ENCODE assay signal across 16 mouse cellular contexts in the genomic region with DNA sequence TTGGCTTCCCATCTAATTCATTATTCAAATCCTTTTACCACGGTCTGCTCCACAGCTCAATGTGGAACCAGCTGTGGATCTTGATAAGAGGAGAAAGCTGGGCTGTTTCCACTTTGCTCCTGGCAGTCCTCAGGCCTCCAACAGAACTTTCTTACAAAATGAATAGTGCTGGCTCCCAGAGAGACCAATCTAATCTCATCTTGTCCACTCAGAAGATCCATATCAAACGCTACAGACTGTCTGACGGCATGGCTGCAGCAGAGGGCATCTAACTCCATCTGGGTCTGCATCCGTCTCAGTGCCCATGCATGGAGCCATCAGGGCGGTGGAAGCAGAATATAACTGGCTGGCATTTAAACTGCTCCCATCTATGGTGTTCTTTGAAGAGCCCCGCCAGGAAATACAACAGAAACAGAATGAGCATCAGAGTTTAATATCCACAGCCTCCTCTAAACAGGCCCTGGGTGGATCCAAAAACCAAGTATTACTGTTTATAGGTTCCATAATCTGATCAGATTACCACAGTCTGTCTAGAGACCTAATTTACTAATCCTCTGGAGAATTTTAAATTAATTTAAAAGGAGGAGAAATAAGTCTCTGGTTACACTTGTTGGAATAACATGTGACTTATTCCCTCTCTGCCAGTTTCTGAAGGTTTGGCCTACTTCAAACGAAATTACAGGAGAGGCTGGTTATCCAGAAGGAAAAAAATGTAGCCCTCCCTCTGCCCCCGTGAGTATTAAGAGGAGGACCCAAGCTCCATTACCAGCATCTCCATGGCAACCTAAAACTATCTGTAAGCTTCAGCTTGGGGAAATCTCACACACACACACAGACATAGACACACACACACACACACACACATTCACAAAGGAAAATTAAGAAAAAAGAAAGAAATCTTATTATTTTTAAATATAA.
DNase-seq lines count a peak whose midpoint lies in the region; ATAC-seq and TF ChIP-seq lines count a peak whose summit lies in the region.
"Had no signal": no experiment of that assay in that cellular context is flagged by ENCODE, and none has a peak within 500 bp of the region (broad histone marks: within the 10 kb centered on the region; RNA-seq: fewer than 3 reads in every experiment).

No protein-coding gene starts in this region.

- H3K4me1 ChIP-seq in embryonic facial prominence, embryonic 15.5 days: peaks cover 7% of the 10 kb centered on the region; the same call in 1 of the 2 replicates
- peaks cover 24% of the 10 kb centered on the region for H3K4me1 ChIP-seq in midbrain, embryonic 10.5 days
- H3K4me1 ChIP-seq: liver, embryonic 12.5 days; neural tube, embryonic 12.5 days had no signal

- no peak overlapping the region for H3K4me3 ChIP-seq in layer of hippocampus, adult 2 months
- no peak overlapping the region for H3K4me3 ChIP-seq in embryonic facial prominence, embryonic 15.5 days (replicated peaks)
- H3K4me3 ChIP-seq in midbrain, embryonic 10.5 days: no peak overlapping the region
- H3K4me3 ChIP-seq: forebrain, embryonic 13.5 days; liver, embryonic 12.5 days; neural tube, embryonic 12.5 days had no signal

- TF ChIP-seq CTCF in layer of hippocampus, adult 2 months (conservative IDR thresholded peaks at IDR 0.05): no peak

- no peaks in the 10 kb centered on the region for H3K36me3 ChIP-seq in embryonic facial prominence, embryonic 15.5 days
- H3K36me3 ChIP-seq in midbrain, embryonic 10.5 days: peaks cover 17% of the 10 kb centered on the region; the same call in 1 of the 2 replicates
- H3K36me3 ChIP-seq: neural tube, embryonic 12.5 days had no signal

- 37% methylated on average over 8 of the region's 8 CpGs for WGBS in embryonic facial prominence, embryonic 15.5 days
- 56% methylated on average over 8 of the region's 8 CpGs for WGBS in midbrain, embryonic 10.5 days

- peak; percentile 48 for ATAC-seq in embryonic facial prominence, embryonic 15.5 days (ENCODE audit: insufficient number of reproducible peaks, low FRiP score, low TSS enrichment, low read depth)
- ATAC-seq in inflammation-experienced regulatory T-cells, adult 6 months: no peak
- ATAC-seq: forebrain, embryonic 13.5 days; liver, embryonic 12.5 days had no signal

- no peak overlapping the region for H3K9ac ChIP-seq in embryonic facial prominence, embryonic 15.5 days
- H3K9ac ChIP-seq: forebrain, embryonic 13.5 days; liver, embryonic 12.5 days; neural tube, embryonic 12.5 days had no signal

- peak overlapping the region; percentile 0; the same call in 1 of the 2 replicates for H3K27ac ChIP-seq in layer of hippocampus, adult 2 months
- H3K27ac ChIP-seq in embryonic facial prominence, embryonic 15.5 days (replicated peaks): peak overlapping the region; percentile 52; the same call in 1 of the 2 replicates
- 0 out of 2 replicates have a peak overlapping the region, but pooled peaks have one; percentile 63 for H3K27ac ChIP-seq in midbrain, embryonic 10.5 days (replicated peaks)
- H3K27ac ChIP-seq: forebrain, embryonic 13.5 days; kidney, postnatal 0 days; liver, embryonic 12.5 days; neural tube, embryonic 12.5 days had no signal

- no peak overlapping the region for H3K4me2 ChIP-seq in embryonic facial prominence, embryonic 15.5 days (replicated peaks)
- H3K4me2 ChIP-seq: forebrain, embryonic 13.5 days; liver, embryonic 12.5 days; neural tube, embryonic 12.5 days had no signal

- H3K27me3 ChIP-seq in embryonic facial prominence, embryonic 15.5 days: no peaks in the 10 kb centered on the region
- H3K27me3 ChIP-seq in midbrain, embryonic 10.5 days (ENCODE audit: low read depth, poor library complexity, severe bottlenecking): no peaks in the 10 kb centered on the region
- H3K27me3 ChIP-seq: CH12.LX; forebrain, embryonic 13.5 days; liver, embryonic 12.5 days; neural tube, embryonic 12.5 days had no signal

- peak in 1 of 2 experiments; percentile 26 for DNase-seq in layer of hippocampus, adult 2 months (ENCODE audit: low spot score in 2 of 2)
- DNase-seq in layer of hippocampus, postnatal 10 days (ENCODE audit: low spot score in 2 of 2): no peak
- peak; percentile 59 for DNase-seq in MN1 (ENCODE audit: low spot score)
- DNase-seq in midbrain, embryonic 10.5 days (ENCODE audit: low spot score): no peak
- no peak for DNase-seq in urinary bladder, postnatal 4 days (ENCODE audit: low spot score in 2 of 2)
- no peak for DNase-seq in gastrocnemius, postnatal 25 days
- DNase-seq: adrenal gland, postnatal 14 days; cerebellum, adult 18-20 months; layer of hippocampus, postnatal 36 days had no signal

- H3K9me3 ChIP-seq in embryonic facial prominence, embryonic 15.5 days (replicated peaks): no peaks in the 10 kb centered on the region
- no peaks in the 10 kb centered on the region for H3K9me3 ChIP-seq in midbrain, embryonic 10.5 days (replicated peaks)
- H3K9me3 ChIP-seq: forebrain, embryonic 13.5 days; liver, embryonic 12.5 days; neural tube, embryonic 12.5 days had no signal

Comparison
In these comparisons a context has a peak if more than half of its experiments do, and no peak if none do; other contexts are left out.
1. H3K27ac ChIP-seq: peak in every context shown above with its lines; median percentile 63 in midbrain, embryonic 10.5 days; 52 in embryonic facial prominence, embryonic 15.5 days; 0 in layer of hippocampus, adult 2 months.